Mouse (Mus musculus) thymus, postnatal 4 days (tissue): ENCODE results near the gene Gm20388.
A peak's percentile ranks its signal among the peaks of the same experiment; 100 is the strongest.

Source experiments
- DNase-seq: peaks from one replicate; pipeline ENCODE4 v3.0.0; 2021

Gene Gm20388

DNA sequence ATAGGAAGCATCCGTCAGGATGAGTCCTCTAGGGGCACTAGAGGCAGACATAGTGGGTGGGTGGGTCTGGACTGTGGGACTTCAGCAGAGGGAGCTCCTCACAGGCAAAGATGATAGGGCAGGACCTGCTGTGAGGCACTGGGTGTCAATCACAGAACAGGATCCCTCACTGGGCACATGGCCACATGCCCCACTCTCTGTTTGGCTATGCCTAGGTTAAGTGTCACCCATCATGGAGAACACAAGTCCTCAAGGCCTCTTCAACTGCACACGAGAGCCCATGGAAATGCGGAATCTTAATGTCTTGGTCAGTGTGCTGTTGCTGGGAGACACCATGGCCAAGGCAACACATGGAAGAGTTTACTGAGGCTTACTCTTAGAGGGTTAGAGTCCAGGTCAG is 2617.3 kb downstream of the Gm20388 start:
- DNase-seq = no peak

GRCm38 (mm10) chr8:122529159-122529558 is 2618.5 kb downstream of the Gm20388 start:
- no peak for DNase-seq

DNA sequence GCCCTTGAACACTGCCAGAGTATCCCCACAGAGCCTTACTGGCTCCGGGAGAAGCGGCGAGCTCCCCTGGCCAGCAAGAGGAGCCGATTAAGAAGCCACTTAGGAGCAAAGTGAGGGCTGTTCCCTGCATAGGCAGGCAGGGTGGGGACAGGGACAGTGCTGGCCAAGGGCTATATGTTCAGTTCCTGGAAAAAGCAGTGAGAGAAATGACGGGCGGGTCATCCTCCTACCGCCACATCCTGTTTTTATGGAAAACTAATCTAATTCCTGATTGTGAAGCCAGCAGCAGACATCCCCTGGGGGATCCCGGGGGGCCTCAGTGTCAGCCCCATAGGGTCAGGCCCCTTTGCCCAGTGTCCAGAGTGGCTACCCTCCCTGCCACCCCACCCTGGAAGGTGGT is 2620.7 kb downstream of the Gm20388 start:
- DNase-seq = no peak

- no peak for DNase-seq
These were observed 2626.4 kb downstream of the Gm20388 start for GRCm38 (mm10) chr8:122537033-122537432.

DNA sequence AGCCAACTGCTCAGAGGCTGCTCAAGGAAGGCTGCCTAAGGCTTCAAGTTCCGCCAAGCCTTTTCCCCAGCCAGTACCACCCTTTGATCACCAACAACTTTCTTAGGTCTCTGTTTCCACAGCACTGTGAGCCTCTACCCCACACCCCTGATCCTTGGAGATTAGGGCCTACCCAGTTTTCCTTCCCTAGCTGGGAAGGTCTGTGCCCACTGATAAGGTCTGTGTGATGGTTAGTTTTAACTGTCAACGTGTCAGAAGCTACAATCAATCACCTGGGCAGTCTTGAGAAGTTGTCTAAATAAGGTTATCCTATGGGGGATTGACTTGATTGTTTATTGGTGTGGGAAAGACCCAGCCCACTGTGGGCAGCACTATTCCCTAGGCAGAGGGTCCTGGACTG is 2627.2 kb downstream of the Gm20388 start:
- no peak for DNase-seq

DNA sequence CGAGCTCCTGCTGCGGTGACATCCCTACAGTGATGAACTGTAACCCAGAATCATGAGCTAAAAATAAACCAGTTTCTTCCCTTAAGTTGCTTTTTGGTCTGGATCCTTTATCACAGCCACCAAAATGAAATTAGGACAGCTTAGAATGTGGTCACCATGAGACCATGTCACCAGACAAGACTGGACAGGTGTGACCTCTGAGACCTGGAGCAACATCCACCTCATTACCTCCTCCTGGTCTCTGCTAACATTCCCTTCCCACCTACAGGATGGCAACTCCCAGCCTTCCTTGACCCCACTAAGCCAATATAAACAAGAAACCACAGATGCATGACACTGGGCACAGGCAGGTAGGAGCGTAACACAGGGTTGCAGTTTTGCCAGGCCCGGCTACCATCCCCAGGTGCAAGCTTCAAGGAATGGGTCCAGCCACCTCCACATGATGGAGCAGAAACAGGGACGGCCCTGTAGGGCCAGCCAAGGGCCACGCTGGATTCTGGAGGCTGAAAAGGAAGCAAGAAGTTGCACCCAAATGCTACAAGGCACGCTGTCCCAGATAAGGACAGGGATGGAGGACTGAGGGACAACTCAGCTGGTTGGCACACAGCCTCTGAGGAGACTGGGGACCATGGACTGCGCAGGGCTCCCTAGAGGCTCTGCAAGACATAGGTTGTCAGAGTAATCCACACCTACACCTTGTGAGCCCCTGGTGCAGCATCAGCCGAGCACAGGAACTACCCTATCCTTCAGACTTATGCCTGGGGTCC is 2627.9 kb downstream of the Gm20388 start:
- DNase-seq = no peak

DNA sequence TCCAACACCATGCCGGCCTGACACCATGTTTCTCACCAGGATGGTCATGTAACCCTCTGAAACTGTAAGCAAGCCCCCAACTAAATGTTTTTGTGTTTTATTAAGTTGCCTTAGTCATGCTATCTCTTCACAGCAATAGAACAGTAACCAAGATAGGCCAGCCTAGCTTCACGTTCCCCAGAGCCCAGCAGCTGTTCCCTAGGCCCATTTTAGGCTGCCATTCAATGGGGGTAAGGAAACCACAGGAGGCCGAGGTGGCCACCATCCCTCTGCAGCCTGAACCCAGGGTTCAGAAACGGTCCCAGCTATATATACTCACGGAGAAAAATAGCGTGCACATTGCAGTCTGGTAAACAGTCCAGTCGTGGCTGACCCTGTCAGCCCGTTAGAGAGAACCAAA is 2633.5 kb downstream of the Gm20388 start:
- no peak for DNase-seq

DNA sequence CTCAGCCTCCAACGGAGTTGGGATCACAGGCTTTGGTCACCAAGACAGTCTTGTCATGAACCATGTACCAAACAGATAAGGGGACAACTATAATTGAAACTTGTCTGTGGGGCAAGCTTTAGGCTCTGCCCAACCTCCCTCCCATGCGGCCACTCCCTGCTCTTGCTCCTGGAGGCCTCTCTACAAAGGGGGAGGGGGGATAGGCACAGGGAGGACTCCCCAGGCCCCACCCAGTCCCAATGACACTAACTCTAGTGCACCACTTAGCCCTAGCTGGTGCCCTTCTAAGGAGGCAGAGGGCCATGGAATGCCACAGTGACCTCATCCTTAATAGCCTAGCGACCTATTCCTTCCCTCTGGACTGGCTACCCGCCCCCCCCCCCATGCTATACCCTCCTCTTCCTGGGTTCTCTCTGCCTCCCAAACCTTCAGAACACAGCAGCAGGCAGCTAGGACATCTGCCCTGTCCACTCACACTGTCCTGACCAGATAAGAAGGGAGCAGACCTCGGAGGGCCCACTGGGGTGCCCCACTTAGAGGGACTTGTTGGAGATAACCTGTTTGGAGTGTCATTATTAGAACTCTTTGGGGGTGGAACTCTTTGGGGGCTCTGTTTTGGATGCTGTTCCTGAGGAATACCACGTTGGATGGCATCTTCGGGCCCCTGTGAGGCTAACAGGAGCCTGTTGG is 2635.6 kb downstream of the Gm20388 start:
- no peak for DNase-seq

- DNase-seq = no peak
These were observed 2636.3 kb downstream of the Gm20388 start for GRCm38 (mm10) chr8:122546811-122547453.

GRCm38 (mm10) chr8:122547815-122548214 is 2637.2 kb downstream of the Gm20388 start:
- peak; percentile 64 for DNase-seq

DNA sequence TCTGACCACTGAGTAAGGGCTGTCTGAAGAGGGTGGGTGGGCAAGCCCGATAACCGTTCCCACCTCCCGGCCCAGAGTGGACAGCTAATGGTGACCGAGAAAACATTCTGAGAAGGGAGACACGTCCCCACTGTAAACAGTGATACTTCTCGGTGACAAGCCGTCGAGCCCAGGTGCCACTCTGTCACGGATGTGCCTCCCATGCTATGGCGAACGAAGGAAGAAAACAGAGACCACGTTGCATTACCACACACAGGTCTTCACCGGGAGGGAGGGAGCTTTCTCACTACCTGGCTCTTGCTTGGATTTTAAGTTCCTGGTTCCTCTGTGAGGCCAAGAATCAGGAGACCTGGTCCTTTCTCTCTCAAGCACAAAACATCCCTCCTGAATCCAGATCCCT is 2637.7 kb downstream of the Gm20388 start:
- DNase-seq = peak; percentile 59

GRCm38 (mm10) chr8:122548891-122549439 is 2638.3 kb downstream of the Gm20388 start:
- DNase-seq = no peak

DNA sequence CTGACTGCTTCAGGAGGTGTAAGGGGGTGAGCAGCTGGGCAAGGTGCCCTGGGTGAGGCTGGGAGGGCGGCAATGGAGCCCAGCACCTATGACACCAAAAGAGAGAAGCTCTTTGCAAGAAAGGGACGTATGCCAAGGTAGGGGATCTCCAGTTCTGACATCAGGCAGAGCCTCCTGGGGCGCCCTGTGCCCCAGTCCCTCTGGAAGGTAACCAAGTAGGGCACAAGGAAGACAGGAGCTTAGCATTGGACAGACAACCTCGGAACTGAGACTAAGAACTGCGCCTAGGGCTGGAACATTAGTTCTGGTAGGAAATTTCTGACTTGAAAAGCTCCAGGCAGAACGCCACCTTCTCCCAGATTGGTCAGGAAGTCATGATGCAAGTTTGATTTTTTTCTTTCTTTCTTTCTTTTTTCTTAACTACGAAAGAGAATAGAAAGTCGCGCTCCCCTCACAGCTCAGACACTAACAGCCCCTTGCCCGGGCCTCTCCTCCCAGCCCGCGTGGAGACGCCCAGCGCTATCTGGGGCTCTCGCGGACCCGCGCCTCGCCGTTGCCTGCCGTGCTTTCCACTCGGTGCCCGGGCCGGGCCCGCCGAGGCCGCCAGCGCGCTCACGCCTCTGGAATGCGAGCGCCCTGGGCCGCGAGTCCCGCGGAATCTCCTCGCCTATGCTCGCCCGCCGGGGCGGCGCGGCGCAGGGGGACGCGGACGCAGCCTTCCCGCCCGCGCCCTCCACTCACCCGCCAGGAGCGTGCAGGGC is 2639.8 kb downstream of the Gm20388 start:
- peak; percentile 71 for DNase-seq

DNA sequence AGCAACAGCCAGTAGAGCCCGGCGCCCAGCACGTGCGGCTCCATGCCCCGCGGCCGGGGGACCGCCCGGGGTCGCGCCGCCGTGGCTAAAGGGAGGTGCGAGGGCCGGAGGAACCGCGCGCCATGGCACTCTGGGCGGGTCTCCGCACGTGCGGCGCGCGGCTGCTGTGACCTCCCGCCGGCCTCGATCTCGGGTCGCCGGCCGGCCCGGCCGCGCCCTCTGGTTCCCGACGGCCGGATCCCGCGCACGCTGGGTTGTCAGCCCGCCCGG is 2640.3 kb downstream of the Gm20388 start:
- no peak for DNase-seq

- peak; percentile 99 for DNase-seq
These were observed 2640.8 kb downstream of the Gm20388 start, which contains the start of gene Piezo1 for GRCm38 (mm10) chr8:122551265-122552051. TSS of gene Piezo1 (minus strand) at chr8:122551329.

DNA sequence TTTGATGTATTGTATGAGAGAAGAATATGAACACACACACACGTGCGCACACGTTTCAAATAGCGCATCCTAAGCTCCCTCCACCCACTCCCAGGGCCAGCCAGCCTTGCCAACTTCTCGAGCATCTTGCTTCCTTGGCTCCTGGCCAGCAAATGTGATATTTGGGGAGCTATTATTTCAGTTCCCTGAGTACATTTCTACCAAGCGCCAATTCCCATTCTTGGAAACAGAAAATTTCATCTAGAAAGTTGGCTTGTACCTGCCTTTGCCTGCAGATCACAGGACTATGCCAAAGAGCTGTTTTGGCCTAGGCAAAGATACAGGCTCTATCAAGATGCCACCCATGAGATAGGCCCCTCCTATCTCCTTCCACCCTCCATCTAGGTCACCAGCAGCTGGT is 2644.1 kb downstream of the Gm20388 start:
- no peak for DNase-seq

DNA sequence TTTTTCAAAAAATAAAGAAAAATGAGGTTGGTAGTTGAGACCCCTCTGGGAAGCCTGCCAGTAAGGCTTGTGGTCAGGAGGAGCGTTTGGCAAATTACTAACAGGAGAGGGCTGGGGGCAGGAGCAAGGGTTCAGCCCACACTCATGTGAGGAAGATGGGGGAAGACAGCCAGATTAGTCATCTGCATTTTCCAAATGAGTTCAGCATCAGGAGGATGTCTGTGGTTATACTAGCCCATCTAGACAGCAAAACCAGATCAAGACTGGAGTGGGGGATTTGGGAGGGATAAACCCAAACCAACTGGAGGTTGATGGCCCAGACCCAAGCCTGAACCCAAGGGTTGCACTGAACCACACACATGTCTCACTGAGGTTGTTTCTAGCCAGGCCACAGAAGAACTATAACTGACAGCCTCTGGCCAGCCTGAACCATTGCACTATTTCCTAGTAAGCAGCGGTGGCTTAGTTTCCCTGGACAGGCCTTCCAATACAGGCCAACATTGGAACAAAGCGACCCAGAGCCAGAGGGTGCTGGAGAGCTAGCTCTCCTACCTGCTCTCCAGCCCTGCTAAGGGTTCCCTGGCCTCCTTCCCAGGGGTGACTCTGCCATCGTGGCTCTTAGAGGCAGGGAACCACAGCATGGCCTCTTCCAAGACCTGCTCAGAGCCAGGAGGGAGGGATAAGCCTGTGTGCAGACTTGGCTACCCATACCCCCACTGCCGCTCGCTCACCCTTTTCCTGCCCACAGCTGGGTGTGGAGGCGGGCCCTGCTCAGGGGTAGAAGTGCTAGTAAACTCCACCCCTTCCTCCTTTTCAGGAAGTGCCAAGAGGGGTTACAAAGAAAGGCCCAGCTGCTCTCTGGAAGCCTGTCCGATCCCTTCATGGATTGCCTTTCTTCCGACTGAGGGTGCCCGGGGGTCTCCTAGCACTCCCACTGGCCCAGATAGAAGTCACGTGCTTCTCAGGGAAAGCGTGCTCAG is 2645.7 kb downstream of the Gm20388 start:
- peak; percentile 88 for DNase-seq

- DNase-seq = peak; percentile 61
These were observed 2646.8 kb downstream of the Gm20388 start for GRCm38 (mm10) chr8:122557248-122558038.

- DNase-seq = no peak
These were observed 2648.2 kb downstream of the Gm20388 start for GRCm38 (mm10) chr8:122558671-122559349.
